Mouse (Mus musculus) hematopoietic stem cell, adult 5-6 weeks (primary cell): ENCODE results near the gene Otogl. TPM values are rescaled to one million over a fixed set of nuclear protein-coding genes. Genes with fewer than 3 reads are reported as not detected.

Experiments
- ATAC-seq, 2 experiments: fragments of 125-278 bp in 1 of 2; replicated peaks in 1 of 2; 2 replicates each; pipeline ENCODE4 v1.8.0; 2016 to 2017; ENCODE audit warnings: inconsistent platforms in 2 of 2, mild to moderate bottlenecking in 2 of 2, moderate number of reproducible peaks in 2 of 2, low read depth in 1 of 2, moderate TSS enrichment in 1 of 2; ENCODE audit not compliant: low FRiP score in 2 of 2, poor library complexity in 2 of 2, severe bottlenecking in 2 of 2, insufficient read depth in 1 of 2, low TSS enrichment in 1 of 2
- total RNA-seq: library from RNA; stranded (forward); fragments of 172-1452, 232-1000 nt; gene quantifications from 2 replicates; pipeline ENCODE4 v1.2.3, GENCODE M21; 2017

Otogl gene
- total RNA-seq, 1 experiment from 2014 or later: not detected

GRCm38 (mm10) chr10:107923860-107924259 lies 11.9 kb upstream of the Otogl start:
- ATAC-seq: no peak

GRCm38 (mm10) chr10:107922750-107923149 lies 10.8 kb upstream of the Otogl start:
- ATAC-seq: peak; percentile 48 to 72; a peak in 1 of 4 replicates

GRCm38 (mm10) chr10:107921549-107921948 lies 9.6 kb upstream of the Otogl start:
- peak in 1 of 2 experiments; percentile 67; a peak in 1 of 4 replicates for ATAC-seq

GRCm38 (mm10) chr10:107921134-107921533 lies 9.2 kb upstream of the Otogl start:
- ATAC-seq: peak in 1 of 2 experiments; percentile 30; a peak in 1 of 4 replicates

DNA sequence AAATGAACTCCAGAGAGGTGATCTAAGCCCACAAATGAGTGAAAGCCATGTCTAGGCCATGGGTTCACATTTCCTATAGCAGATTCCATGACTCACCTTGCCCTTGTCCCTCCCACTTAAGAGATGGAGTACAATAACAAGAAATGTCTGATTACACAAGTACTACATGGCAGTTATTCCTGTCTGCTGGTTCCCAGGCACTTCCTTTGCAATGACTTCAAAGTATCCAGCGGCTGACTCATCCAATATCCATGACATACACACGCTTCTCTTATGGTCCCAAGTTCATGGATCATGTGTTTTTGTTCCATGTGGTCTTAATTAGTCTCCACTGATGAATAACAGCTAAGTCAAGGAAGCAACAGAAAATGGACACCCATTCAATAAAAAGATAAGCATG lies 1.1 kb upstream of the Otogl start:
- ATAC-seq: no peak

GRCm38 (mm10) chr10:107906453-107906852 lies 5.5 kb downstream of the Otogl start:
- ATAC-seq: no peak

GRCm38 (mm10) chr10:107905274-107906034 lies 6.5 kb downstream of the Otogl start:
- no peak for ATAC-seq

DNA sequence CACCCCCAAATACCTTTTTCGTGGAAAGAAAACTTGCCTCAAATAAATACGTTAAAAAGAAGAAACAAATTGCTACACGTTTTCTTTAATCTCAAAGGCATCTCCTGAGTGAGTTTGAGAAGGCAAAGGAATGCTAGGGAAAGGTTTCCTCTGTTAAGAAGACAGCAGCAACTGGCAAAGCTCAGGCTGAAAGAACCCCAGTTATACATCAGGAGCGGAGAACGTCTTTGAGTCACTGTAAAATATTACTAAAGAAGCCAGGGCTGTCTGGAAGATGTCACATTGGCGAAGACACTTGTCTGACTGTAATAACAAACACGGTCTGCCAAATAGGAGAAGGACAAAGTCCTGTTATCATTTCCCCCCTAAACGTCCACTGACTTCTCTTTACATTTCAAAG lies 10.0 kb downstream of the Otogl start:
- no peak for ATAC-seq

GRCm38 (mm10) chr10:107901204-107901879 lies 10.6 kb downstream of the Otogl start:
- ATAC-seq: no peak

GRCm38 (mm10) chr10:107899946-107900345 lies 12.0 kb downstream of the Otogl start:
- no peak for ATAC-seq

- no peak for ATAC-seq
Observed at GRCm38 (mm10) chr10:107896158-107896557, 15.8 kb downstream of the Otogl start.

- no peak for ATAC-seq
Observed at GRCm38 (mm10) chr10:107894663-107895581, 17.0 kb downstream of the Otogl start.

DNA sequence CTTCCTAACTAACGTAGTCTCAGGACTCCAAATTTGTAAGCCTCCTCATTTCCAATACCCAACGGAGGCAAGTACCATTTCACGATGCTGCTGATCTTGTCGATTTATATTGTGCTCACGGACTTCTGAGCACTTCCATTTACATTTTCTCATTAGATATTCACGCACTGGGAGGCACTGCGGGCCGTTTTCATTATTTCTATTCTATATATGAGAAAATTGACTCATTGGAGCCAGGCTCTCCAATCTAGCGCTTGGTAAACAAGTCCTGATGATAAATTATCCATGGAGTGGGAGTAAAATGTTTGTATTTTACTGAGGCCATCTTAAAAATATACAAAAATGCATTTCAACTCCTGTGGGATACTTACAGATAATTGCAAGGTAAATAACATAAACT lies 21.5 kb downstream of the Otogl start:
- ATAC-seq: no peak

DNA sequence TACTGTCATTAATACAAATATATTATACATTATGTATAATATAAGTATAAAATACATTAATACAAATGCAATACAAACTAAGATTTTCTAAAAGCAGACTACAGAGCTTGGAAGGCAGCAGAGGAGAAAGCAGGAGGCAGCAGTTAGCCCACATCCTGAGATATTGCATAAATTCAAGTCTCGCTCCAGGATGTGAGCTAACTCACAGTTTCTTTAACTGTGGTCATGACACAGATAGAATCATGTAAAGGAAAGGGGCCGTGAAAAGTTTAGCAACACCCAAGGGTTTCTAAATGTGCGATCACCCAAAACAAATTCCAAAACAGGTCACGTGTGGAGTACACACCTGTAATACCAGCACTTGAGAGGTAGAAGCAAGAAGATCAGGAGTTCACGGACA lies 39.4 kb downstream of the Otogl start:
- peak; percentile 91 to 92 for ATAC-seq

- ATAC-seq: 0 out of 4 replicates have a peak, but pooled peaks have one; percentile 6 to 8
Observed at GRCm38 (mm10) chr10:107872109-107872508, 39.8 kb downstream of the Otogl start.

GRCm38 (mm10) chr10:107870540-107870939 lies 41.4 kb downstream of the Otogl start:
- ATAC-seq: no peak

GRCm38 (mm10) chr10:107868904-107869303 lies 43.0 kb downstream of the Otogl start:
- peak; percentile 70 to 88 for ATAC-seq

GRCm38 (mm10) chr10:107867414-107867813 lies 44.5 kb downstream of the Otogl start:
- no peak for ATAC-seq
